Mouse (Mus musculus): ENCODE data around the gene Myo1d. TPM values are rescaled to one million over a fixed set of nuclear protein-coding genes. Genes with fewer than 3 reads are reported as not detected.

Myo1d gene
- polyA plus RNA-seq, 1 experiment from 2014 or later, result 1.9 TPM

GRCm38 (mm10) chr11:80504519-80505385 lies 275.1 kb downstream of the Myo1d start:
- Histone ChIP-seq H3K9ac (replicated peaks) (peak overlapping the region; percentile 34), H3K4me1 (peaks cover 50% of the 10 kb centered on the region), H3K36me3 (no peaks in the 10 kb centered on the region), H3K4me2 (replicated peaks) (peak overlapping the region; percentile 30), H3K27ac (replicated peaks) (peak overlapping the region; percentile 99), H3K27me3 (no peaks in the 10 kb centered on the region), H3K4me3 (no peak overlapping the region), H3K9me3 (no peaks in the 10 kb centered on the region)
- 30% methylated on average over 6 of the region's 6 CpGs for WGBS
- peak; percentile 14 for ATAC-seq (replicated peaks)

- Histone ChIP-seq H3K4me2 (replicated peaks) (peak overlapping the region; percentile 30), H3K9me3 (no peaks in the 10 kb centered on the region), H3K27me3 (no peaks in the 10 kb centered on the region), H3K36me3 (no peaks in the 10 kb centered on the region), H3K4me1 (peaks cover 51% of the 10 kb centered on the region), H3K4me3 (no peak overlapping the region), H3K9ac (replicated peaks) (peak overlapping the region; percentile 45), H3K27ac (replicated peaks) (peak overlapping the region; percentile 99)
- 17% methylated on average over 13 of the region's 13 CpGs for WGBS
- peak; percentile 97 for ATAC-seq (replicated peaks)
Observed at GRCm38 (mm10) chr11:80503726-80504452, 275.9 kb downstream of the Myo1d start.

GRCm38 (mm10) chr11:80503281-80503680 lies 276.5 kb downstream of the Myo1d start:
- WGBS, result 69% methylated on average over 6 of the region's 6 CpGs
- no peak for ATAC-seq (replicated peaks)
- no peaks in the 10 kb centered on the region for H3K9me3 ChIP-seq
- H3K4me3 ChIP-seq, result no peak overlapping the region
- no peak overlapping the region; the same call in 1 of the 2 replicates for H3K4me2 ChIP-seq (replicated peaks)
- H3K27ac ChIP-seq (replicated peaks), result peak overlapping the region; percentile 99
- H3K9ac ChIP-seq (replicated peaks), result peak overlapping the region; percentile 45
- no peaks in the 10 kb centered on the region for H3K36me3 ChIP-seq
- H3K27me3 ChIP-seq, result no peaks in the 10 kb centered on the region
- peaks cover 52% of the 10 kb centered on the region for H3K4me1 ChIP-seq

GRCm38 (mm10) chr11:80499550-80499952 lies 280.3 kb downstream of the Myo1d start:
- WGBS, result 73% methylated on average over 4 of the region's 4 CpGs
- no peak overlapping the region for H3K4me3 ChIP-seq
- no peak overlapping the region for H3K9ac ChIP-seq (replicated peaks)
- H3K27ac ChIP-seq (replicated peaks), result peak overlapping the region; percentile 80
- no peak for ATAC-seq (replicated peaks)
- H3K9me3 ChIP-seq, result no peaks in the 10 kb centered on the region
- no peak overlapping the region for H3K4me2 ChIP-seq (replicated peaks)
- no peaks in the 10 kb centered on the region for H3K27me3 ChIP-seq
- no peaks in the 10 kb centered on the region for H3K36me3 ChIP-seq
- H3K4me1 ChIP-seq, result peaks cover 41% of the 10 kb centered on the region

- H3K36me3 ChIP-seq, result no peaks in the 10 kb centered on the region
- peaks cover 32% of the 10 kb centered on the region for H3K4me1 ChIP-seq
- no peaks in the 10 kb centered on the region for H3K9me3 ChIP-seq
- H3K4me3 ChIP-seq, result no peak overlapping the region
- H3K27ac ChIP-seq (replicated peaks), result peak overlapping the region; percentile 80
- H3K9ac ChIP-seq (replicated peaks), result 0 out of 2 replicates have a peak overlapping the region, but pooled peaks have one; percentile 15
- 41% methylated on average over 11 of the region's 11 CpGs for WGBS
- no peak overlapping the region for H3K4me2 ChIP-seq (replicated peaks)
- no peaks in the 10 kb centered on the region for H3K27me3 ChIP-seq
- peak; percentile 68 for ATAC-seq (replicated peaks)
Observed at GRCm38 (mm10) chr11:80498328-80499070, 281.3 kb downstream of the Myo1d start.

GRCm38 (mm10) chr11:80497225-80497919 lies 282.5 kb downstream of the Myo1d start:
- Histone ChIP-seq H3K27me3 (no peaks in the 10 kb centered on the region), H3K4me3 (no peak overlapping the region), H3K9ac (replicated peaks) (no peak overlapping the region), H3K4me1 (peaks cover 27% of the 10 kb centered on the region), H3K36me3 (no peaks in the 10 kb centered on the region), H3K4me2 (replicated peaks) (no peak overlapping the region), H3K9me3 (no peaks in the 10 kb centered on the region), H3K27ac (replicated peaks) (no peak overlapping the region)
- no peak for ATAC-seq (replicated peaks)
- WGBS, result 84% methylated on average over 10 of the region's 10 CpGs

GRCm38 (mm10) chr11:80496640-80497039 lies 283.2 kb downstream of the Myo1d start:
- 97% methylated on average over 1 of the region's 1 CpGs for WGBS

GRCm38 (mm10) chr11:80495972-80496371 lies 283.9 kb downstream of the Myo1d start:
- 94% methylated on average over 6 of the region's 6 CpGs for WGBS
- ATAC-seq (replicated peaks), result no peak
- H3K27ac ChIP-seq (replicated peaks), result no peak overlapping the region
- H3K9me3 ChIP-seq, result no peaks in the 10 kb centered on the region
- no peak overlapping the region for H3K9ac ChIP-seq (replicated peaks)
- H3K4me2 ChIP-seq (replicated peaks), result no peak overlapping the region
- no peaks in the 10 kb centered on the region for H3K27me3 ChIP-seq
- no peak overlapping the region for H3K4me3 ChIP-seq
- H3K36me3 ChIP-seq, result no peaks in the 10 kb centered on the region
- peaks cover 27% of the 10 kb centered on the region for H3K4me1 ChIP-seq

More at GRCm38 (mm10) chr11:80496640-80497039, 283.2 kb downstream of the Myo1d start:
- no peaks in the 10 kb centered on the region for H3K9me3 ChIP-seq
- H3K4me3 ChIP-seq, result no peak overlapping the region
- no peak overlapping the region for H3K27ac ChIP-seq (replicated peaks)
- peaks cover 27% of the 10 kb centered on the region for H3K4me1 ChIP-seq
- H3K9ac ChIP-seq (replicated peaks), result no peak overlapping the region
- no peak overlapping the region for H3K4me2 ChIP-seq (replicated peaks)
- no peak for ATAC-seq (replicated peaks)
- H3K27me3 ChIP-seq, result no peaks in the 10 kb centered on the region
- H3K36me3 ChIP-seq, result no peaks in the 10 kb centered on the region

- ATAC-seq (replicated peaks), result no peak
Observed at GRCm38 (mm10) chr11:80494852-80495251, 285.0 kb downstream of the Myo1d start.

GRCm38 (mm10) chr11:80493186-80493585 lies 286.6 kb downstream of the Myo1d start:
- Histone ChIP-seq H3K4me2 (replicated peaks) (no peak overlapping the region), H3K9me3 (no peaks in the 10 kb centered on the region), H3K27me3 (no peaks in the 10 kb centered on the region), H3K27ac (replicated peaks) (no peak overlapping the region), H3K4me1 (peaks cover 27% of the 10 kb centered on the region), H3K36me3 (no peaks in the 10 kb centered on the region), H3K4me3 (no peak overlapping the region), H3K9ac (replicated peaks) (no peak overlapping the region)
- no peak for ATAC-seq (replicated peaks)
- WGBS, result 91% methylated on average over 5 of the region's 5 CpGs

More at GRCm38 (mm10) chr11:80494852-80495251, 285.0 kb downstream of the Myo1d start:
- Histone ChIP-seq H3K27me3 (no peaks in the 10 kb centered on the region), H3K27ac (replicated peaks) (no peak overlapping the region), H3K9me3 (no peaks in the 10 kb centered on the region), H3K4me2 (replicated peaks) (no peak overlapping the region), H3K9ac (replicated peaks) (no peak overlapping the region), H3K36me3 (no peaks in the 10 kb centered on the region), H3K4me1 (peaks cover 27% of the 10 kb centered on the region), H3K4me3 (no peak overlapping the region)
- 59% methylated on average over 9 of the region's 9 CpGs for WGBS

- Histone ChIP-seq H3K4me2 (replicated peaks) (no peak overlapping the region), H3K4me1 (peaks cover 29% of the 10 kb centered on the region), H3K4me3 (no peak overlapping the region), H3K36me3 (no peaks in the 10 kb centered on the region), H3K27me3 (no peaks in the 10 kb centered on the region), H3K9me3 (no peaks in the 10 kb centered on the region), H3K9ac (replicated peaks) (no peak overlapping the region), H3K27ac (replicated peaks) (no peak overlapping the region)
- no peak for ATAC-seq (replicated peaks)
- 77% methylated on average over 10 of the region's 10 CpGs for WGBS
Observed at GRCm38 (mm10) chr11:80490831-80491230, 289.0 kb downstream of the Myo1d start.
